Comparison of ENCODE assay signal across 8 mouse cellular contexts in genomic region chr11:49847071-49847810, GRCm38 (mm10). TPM values are rescaled to one million over a fixed set of nuclear protein-coding genes. Genes with fewer than 3 reads are reported as not detected.
DNase-seq lines count a peak whose midpoint lies in the region; ATAC-seq and TF ChIP-seq lines count a peak whose summit lies in the region.

No protein-coding gene starts in this region.

- peak; percentile 39 for DNase-seq in embryo, embryonic 10 days (ENCODE audit: low spot score)
- no peak for DNase-seq in embryo, embryonic 9.5 days (ENCODE audit: extremely low spot score)
- DNase-seq in CD4-positive helper T cell, adult 2 months (ENCODE audit: low read depth, low spot score) = peak; percentile 59
- peak; percentile 63 for DNase-seq in cerebellum, adult 9-11 months
- no peak for DNase-seq in hindbrain, embryonic 10.5 days (ENCODE audit: low spot score)
- peak; percentile 71 for DNase-seq in liver, embryonic 11.5 days (ENCODE audit: low spot score)
- peak; percentile 59 for DNase-seq in midbrain, postnatal 0 days (ENCODE audit: low spot score)
- no peak for DNase-seq in urinary bladder, postnatal 14 days (ENCODE audit: low spot score)

- peak overlapping the region; percentile 93 for H3K27ac ChIP-seq in hindbrain, embryonic 10.5 days
- peak overlapping the region; percentile 93 for H3K27ac ChIP-seq in liver, embryonic 11.5 days (ENCODE audit: low read depth, low read length)
- H3K27ac ChIP-seq in midbrain, postnatal 0 days (ENCODE audit: low read depth, low read length) = peak overlapping the region; percentile 80

- peak overlapping the region; percentile 95 for H3K4me2 ChIP-seq in liver, embryonic 11.5 days
- H3K4me2 ChIP-seq in midbrain, postnatal 0 days (ENCODE audit: low read depth, low read length, poor library complexity, severe bottlenecking) = peak overlapping the region; percentile 88

- H3K9ac ChIP-seq in liver, embryonic 11.5 days (ENCODE audit: low read depth, low read length) = peak overlapping the region; percentile 93
- H3K9ac ChIP-seq in midbrain, postnatal 0 days (replicated peaks; ENCODE audit: low read length, poor library complexity, severe bottlenecking) = peak overlapping the region; percentile 87

- no peak for TF ChIP-seq CTCF in midbrain, postnatal 0 days (IDR thresholded peaks at IDR 0.05)

- peaks cover 14% of the 10 kb centered on the region for H3K36me3 ChIP-seq in hindbrain, embryonic 10.5 days
- H3K36me3 ChIP-seq in liver, embryonic 11.5 days (ENCODE audit: control insufficient read depth, insufficient read depth, low read length) = no peaks in the 10 kb centered on the region
- no peaks in the 10 kb centered on the region for H3K36me3 ChIP-seq in midbrain, postnatal 0 days (ENCODE audit: insufficient read depth, low read length)

- peaks cover 26% of the 10 kb centered on the region for H3K4me1 ChIP-seq in hindbrain, embryonic 10.5 days (replicated peaks)
- peaks cover 29% of the 10 kb centered on the region for H3K4me1 ChIP-seq in liver, embryonic 11.5 days (replicated peaks; ENCODE audit: control insufficient read depth, insufficient read depth, low read length)
- peaks cover 14% of the 10 kb centered on the region for H3K4me1 ChIP-seq in midbrain, postnatal 0 days (ENCODE audit: insufficient read depth, low read length)

- ATAC-seq in liver, embryonic 11.5 days (replicated peaks; ENCODE audit: low FRiP score) = peak; percentile 9; the same call in 1 of the 2 replicates
- no peak for ATAC-seq in midbrain, postnatal 0 days (ENCODE audit: low FRiP score)

- no peaks in the 10 kb centered on the region for H3K27me3 ChIP-seq in hindbrain, embryonic 10.5 days (ENCODE audit: insufficient read depth, poor library complexity, severe bottlenecking)
- H3K27me3 ChIP-seq in liver, embryonic 11.5 days (replicated peaks; ENCODE audit: control insufficient read depth, insufficient read depth, low read length) = no peaks in the 10 kb centered on the region
- H3K27me3 ChIP-seq in midbrain, postnatal 0 days (ENCODE audit: insufficient read depth, low read length) = no peaks in the 10 kb centered on the region

- H3K9me3 ChIP-seq in hindbrain, embryonic 10.5 days = no peaks in the 10 kb centered on the region
- H3K9me3 ChIP-seq in liver, embryonic 11.5 days (ENCODE audit: control insufficient read depth, low read length) = no peaks in the 10 kb centered on the region
- no peaks in the 10 kb centered on the region for H3K9me3 ChIP-seq in midbrain, postnatal 0 days (ENCODE audit: low read length)

- peak overlapping the region; percentile 74 for H3K4me3 ChIP-seq in hindbrain, embryonic 10.5 days
- H3K4me3 ChIP-seq in liver, embryonic 11.5 days (ENCODE audit: low read depth, low read length) = peak overlapping the region; percentile 94
- peak overlapping the region; percentile 98 for H3K4me3 ChIP-seq in midbrain, postnatal 0 days (ENCODE audit: low read depth, low read length)

- WGBS in hindbrain, embryonic 10.5 days = 10% methylated on average over 29 of the region's 29 CpGs
- WGBS in liver, embryonic 11.5 days = 7% methylated on average over 29 of the region's 29 CpGs
- WGBS in midbrain, postnatal 0 days = 7% methylated on average over 29 of the region's 29 CpGs

RNA-seq across cellular contexts. Expression of gene Mapk9, which starts 0.7 kb away (rescaled TPM):
- 26.5 and 34.0 TPM in 2 replicates for polyA plus RNA-seq in hindbrain, embryonic 10.5 days (2016; fragmentation: Nextera tagmentation; extraction: Ambion mirVana)
- 47.5 and 52.3 TPM in 2 replicates for polyA plus RNA-seq in liver, embryonic 11.5 days (2014; fragmentation: Nextera tagmentation; extraction: Ambion mirVana)
- 128 and 157 TPM in 2 replicates for total RNA-seq in midbrain, postnatal 0 days (2014; rRNA removed)
- 70.4 and 72.1 TPM in 2 replicates for polyA plus RNA-seq in midbrain, postnatal 0 days (2015; fragmentation: Nextera tagmentation; extraction: Ambion mirVana)

RNA-seq across cellular contexts. Expression of gene Gfpt2, which starts 53.3 kb away (rescaled TPM):
- polyA plus RNA-seq in hindbrain, embryonic 10.5 days (2016; fragmentation: Nextera tagmentation; extraction: Ambion mirVana) = 16.0 and 22.1 TPM in 2 replicates
- 6.2 and 6.5 TPM in 2 replicates for polyA plus RNA-seq in liver, embryonic 11.5 days (2014; fragmentation: Nextera tagmentation; extraction: Ambion mirVana)
- 3.1 and 6.0 TPM in 2 replicates for total RNA-seq in midbrain, postnatal 0 days (2014; rRNA removed)
- polyA plus RNA-seq in midbrain, postnatal 0 days (2015; fragmentation: Nextera tagmentation; extraction: Ambion mirVana) = 3.9 and 4.3 TPM in 2 replicates

RNA-seq across cellular contexts. Expression of gene Rasgef1c, which starts 54.4 kb away (rescaled TPM):
- polyA plus RNA-seq in hindbrain, embryonic 10.5 days (2016; fragmentation: Nextera tagmentation; extraction: Ambion mirVana) = 1.5 and 3.7 TPM in 2 replicates
- not detected in 2 replicates for polyA plus RNA-seq in liver, embryonic 11.5 days (2014; fragmentation: Nextera tagmentation; extraction: Ambion mirVana)
- total RNA-seq in midbrain, postnatal 0 days (2014; rRNA removed) = 44.8 and 45.7 TPM in 2 replicates
- 42.6 and 43.3 TPM in 2 replicates for polyA plus RNA-seq in midbrain, postnatal 0 days (2015; fragmentation: Nextera tagmentation; extraction: Ambion mirVana)

Comparison
In these comparisons a context has a peak if more than half of its experiments do, and no peak if none do; other contexts are left out.
1. DNase-seq: peak in embryo, embryonic 10 days (single experiment), CD4-positive helper T cell, adult 2 months (single experiment), cerebellum, adult 9-11 months (single experiment), liver, embryonic 11.5 days (single experiment) and midbrain, postnatal 0 days (single experiment); none in embryo, embryonic 9.5 days (single experiment), hindbrain, embryonic 10.5 days (single experiment) and urinary bladder, postnatal 14 days (single experiment).
2. Peak in every context shown above with its lines, with median percentiles within 50 percentile points of each other: H3K27ac ChIP-seq and H3K4me3 ChIP-seq.